Mouse (Mus musculus): ENCODE measurements around the gene Mepce. TPM values are rescaled to one million over a fixed set of nuclear protein-coding genes. Genes with fewer than 3 reads are reported as not detected.
A peak's percentile ranks its signal among the peaks of the same experiment; 100 is the strongest.

Mepce gene
- total RNA-seq, 1 experiment from 2014 or later = 42.2 TPM

DNA sequence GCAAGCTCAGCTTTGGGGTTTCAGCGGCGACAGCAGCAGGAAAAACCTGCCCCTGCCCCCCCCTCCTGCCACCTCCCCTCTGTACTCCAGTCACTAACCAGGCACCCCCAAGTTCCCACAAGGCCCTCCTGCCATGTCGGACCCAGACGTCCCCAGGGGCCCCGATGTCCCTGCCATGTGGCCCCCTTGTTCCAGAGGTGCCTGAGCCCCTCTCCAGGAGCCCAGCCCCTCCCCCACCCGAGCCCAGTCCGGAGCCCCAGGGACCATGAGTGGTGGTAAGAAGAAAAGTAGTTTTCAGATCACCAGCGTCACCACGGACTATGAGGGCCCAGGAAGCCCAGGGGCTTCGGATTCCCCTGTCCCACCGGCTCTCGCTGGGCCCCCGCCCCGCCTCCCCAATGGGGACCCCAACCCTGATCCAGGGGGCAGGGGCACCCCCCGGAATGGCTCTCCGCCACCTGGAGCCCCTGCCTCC lies 40.6 kb downstream of the Mepce start:
- ATAC-seq (ENCODE audit: extremely low read depth, insufficient number of reproducible peaks, low FRiP score, poor library complexity, severe bottlenecking) = no peak

- peak; percentile 7; the same call in 1 of the 2 replicates for ATAC-seq (ENCODE audit: extremely low read depth, insufficient number of reproducible peaks, low FRiP score, poor library complexity, severe bottlenecking)
Observed at GRCm38 (mm10) chr5:137746282-137746850, 41.1 kb downstream of the Mepce start.

DNA sequence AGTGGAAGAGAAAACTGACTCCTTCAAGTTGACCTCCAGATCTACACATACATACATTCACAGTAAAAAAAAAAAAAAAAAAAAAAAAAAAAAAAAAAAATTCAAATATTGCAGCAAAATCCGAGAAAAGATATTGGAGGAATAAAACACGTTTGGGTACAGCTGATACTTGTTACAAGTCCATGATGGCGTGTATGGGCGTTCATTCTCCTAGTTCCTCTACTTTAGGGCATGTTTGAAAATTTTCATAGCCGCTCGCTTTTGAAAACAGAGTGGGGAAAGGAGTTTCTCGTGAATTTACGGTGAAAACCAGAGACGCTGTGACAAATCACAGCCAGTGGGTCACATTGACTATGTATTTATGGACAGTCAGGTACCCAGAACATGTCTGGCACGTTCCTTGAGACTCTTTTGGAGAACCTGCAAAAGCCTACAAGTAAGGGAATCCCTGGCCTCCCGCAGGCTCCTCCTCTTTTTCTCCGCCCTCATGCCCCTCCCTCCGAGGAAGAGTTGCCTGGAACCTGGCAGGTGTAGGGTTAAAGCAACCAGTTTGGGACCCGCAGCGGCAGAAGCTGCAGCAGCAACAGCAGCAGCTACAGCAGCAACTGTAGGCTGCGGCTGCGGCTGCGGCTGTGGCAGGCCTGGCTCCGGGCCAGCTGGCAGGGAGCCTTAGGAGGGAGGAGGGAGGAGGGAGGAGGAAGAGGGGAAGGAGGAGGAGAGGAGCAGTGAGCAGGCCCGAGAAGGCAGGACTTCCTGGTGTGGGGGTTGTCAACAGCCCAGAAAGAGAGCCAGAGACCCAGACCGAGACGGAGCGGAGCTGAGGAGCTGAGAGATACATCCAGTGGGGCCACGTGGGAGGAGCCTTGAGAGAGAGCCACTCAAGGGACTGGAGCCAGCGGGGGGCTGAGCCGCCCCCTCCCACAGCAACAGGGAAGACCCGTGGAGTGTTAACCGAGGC lies 42.0 kb downstream of the Mepce start, which contains the start of gene Tsc22d4:
Gene Tsc22d4, plus strand, starts transcription at position 517 of the 958 bp plus-strand sequence.
- peak; percentile 74 for ATAC-seq (ENCODE audit: extremely low read depth, insufficient number of reproducible peaks, low FRiP score, poor library complexity, severe bottlenecking)

GRCm38 (mm10) chr5:137744197-137744596 lies 43.3 kb downstream of the Mepce start:
- ATAC-seq (ENCODE audit: extremely low read depth, insufficient number of reproducible peaks, low FRiP score, poor library complexity, severe bottlenecking) = no peak

- ATAC-seq (ENCODE audit: extremely low read depth, insufficient number of reproducible peaks, low FRiP score, poor library complexity, severe bottlenecking) = no peak
Observed at GRCm38 (mm10) chr5:137742836-137743235, 44.6 kb downstream of the Mepce start.

GRCm38 (mm10) chr5:137742048-137742447 lies 45.4 kb downstream of the Mepce start:
- ATAC-seq (ENCODE audit: extremely low read depth, insufficient number of reproducible peaks, low FRiP score, poor library complexity, severe bottlenecking) = no peak

GRCm38 (mm10) chr5:137741023-137741931 lies 46.2 kb downstream of the Mepce start, which contains the start of gene Nyap1:
TSS of gene Nyap1 (minus strand) at chr5:137741607.
- ATAC-seq (ENCODE audit: extremely low read depth, insufficient number of reproducible peaks, low FRiP score, poor library complexity, severe bottlenecking) = peak; percentile 39

DNA sequence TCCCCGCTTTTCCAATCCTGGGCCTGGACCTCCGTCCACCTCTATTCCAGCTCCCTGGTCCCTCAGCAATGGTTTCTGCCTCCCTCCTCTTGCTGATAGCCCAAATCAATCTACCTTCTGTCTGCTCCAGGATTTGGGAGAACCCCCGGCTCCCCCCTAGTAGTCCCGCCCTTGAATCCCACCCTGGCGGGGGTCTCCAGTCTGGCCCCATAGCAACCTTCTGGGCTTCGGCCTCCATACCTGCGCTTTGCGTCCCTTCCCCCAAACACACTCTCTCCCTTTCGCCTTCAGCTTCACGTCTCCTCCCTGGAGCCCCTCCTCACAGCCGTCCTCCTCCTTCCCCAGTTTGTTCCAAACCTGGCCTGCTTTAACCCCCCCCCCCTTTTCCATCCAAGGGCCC lies 46.9 kb downstream of the Mepce start:
- no peak for ATAC-seq (ENCODE audit: extremely low read depth, insufficient number of reproducible peaks, low FRiP score, poor library complexity, severe bottlenecking)

DNA sequence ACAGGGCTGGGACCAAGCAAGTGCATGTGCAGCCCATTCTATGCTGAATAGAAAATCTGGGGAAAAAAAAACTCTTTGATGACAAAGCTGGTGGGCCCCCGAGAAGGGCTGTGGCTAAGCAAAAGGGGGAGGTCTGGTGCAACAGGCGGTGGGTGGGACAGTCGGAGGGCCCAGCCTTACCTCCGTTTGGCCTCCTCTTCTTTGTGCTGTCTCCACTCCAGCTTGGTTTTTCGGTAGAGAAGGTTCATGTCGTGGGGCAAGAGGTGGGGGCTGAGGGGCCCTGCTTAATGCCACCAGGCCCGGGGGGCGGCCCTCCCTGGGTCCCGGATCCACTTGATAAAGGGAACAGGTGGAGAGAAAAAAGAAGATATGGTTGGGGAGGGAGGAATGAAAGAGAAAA lies 48.0 kb downstream of the Mepce start:
- ATAC-seq (ENCODE audit: extremely low read depth, insufficient number of reproducible peaks, low FRiP score, poor library complexity, severe bottlenecking) = no peak

- no peak for ATAC-seq (ENCODE audit: extremely low read depth, insufficient number of reproducible peaks, low FRiP score, poor library complexity, severe bottlenecking)
Observed at GRCm38 (mm10) chr5:137738516-137738915, 48.9 kb downstream of the Mepce start.

GRCm38 (mm10) chr5:137737400-137737940 lies 50.0 kb downstream of the Mepce start:
- no peak for ATAC-seq (ENCODE audit: extremely low read depth, insufficient number of reproducible peaks, low FRiP score, poor library complexity, severe bottlenecking)

- no peak for ATAC-seq (ENCODE audit: extremely low read depth, insufficient number of reproducible peaks, low FRiP score, poor library complexity, severe bottlenecking)
Observed at GRCm38 (mm10) chr5:137734289-137735061, 53.0 kb downstream of the Mepce start.

DNA sequence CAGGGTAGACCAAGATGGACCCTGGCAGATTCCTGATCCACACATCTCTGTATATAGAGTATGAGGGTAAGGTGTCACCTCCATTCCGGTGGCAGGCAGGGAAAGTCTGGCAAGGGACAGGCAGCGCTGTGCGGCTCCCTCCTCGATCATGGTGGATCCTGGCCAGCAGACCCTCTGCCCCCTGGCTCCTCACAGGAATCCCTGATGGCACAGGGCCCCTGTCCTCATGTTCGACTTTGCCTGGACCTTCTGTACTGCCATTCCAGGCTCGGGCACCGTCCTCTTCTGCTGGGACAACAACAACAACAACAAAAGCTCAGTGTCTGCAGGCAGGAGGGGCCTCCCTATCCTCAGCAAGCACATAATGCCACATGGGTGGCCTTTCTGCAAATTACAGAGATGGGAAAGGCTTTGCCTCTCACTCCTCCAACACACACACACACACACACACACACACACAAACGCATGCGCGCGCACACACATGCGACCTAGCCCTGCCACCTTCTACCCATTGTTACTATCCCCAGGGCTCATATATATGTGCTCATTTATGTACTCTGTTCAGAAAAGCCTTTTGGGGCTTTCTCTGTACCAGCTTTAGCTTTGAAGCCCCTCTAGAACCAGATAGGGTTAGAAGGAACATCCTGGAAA lies 53.7 kb downstream of the Mepce start:
- no peak for ATAC-seq (ENCODE audit: extremely low read depth, insufficient number of reproducible peaks, low FRiP score, poor library complexity, severe bottlenecking)

Other genes with a start within 250 kb of the Mepce start
- 0.37 TPM in 1 of 2 replicates, not detected in the other for gene Actl6b, start 234.1 kb downstream of the Mepce start, total RNA-seq (2017)
- 0.61 TPM in 1 of 2 replicates, not detected in the other for gene Tfr2, start 217.8 kb downstream of the Mepce start, total RNA-seq (2017)
- gene Mospd3, start 186.6 kb downstream of the Mepce start, total RNA-seq (2017) = 3.5 and 4.2 TPM in 2 replicates
- 0.25 and 0.58 TPM in 2 replicates for gene Pcolce, start 173.9 kb downstream of the Mepce start, total RNA-seq (2017)
- 0.61 and 0.70 TPM in 2 replicates for gene Fbxo24, start 158.7 kb downstream of the Mepce start, total RNA-seq (2017)
- 119 and 123 TPM in 2 replicates for gene Lrch4, start 158.5 kb downstream of the Mepce start, total RNA-seq (2017)
- 41.0 and 44.6 TPM in 2 replicates for gene Gm20605, start 158.5 kb downstream of the Mepce start, total RNA-seq (2017)
- 109 and 156 TPM in 2 replicates for gene Sap25, start 146.3 kb downstream of the Mepce start, total RNA-seq (2017)
- 0.47 and 0.61 TPM in 2 replicates for gene Irs3, start 141.9 kb downstream of the Mepce start, total RNA-seq (2017)
- 4.9 and 5.5 TPM in 2 replicates for gene Agfg2, start 102.9 kb downstream of the Mepce start, total RNA-seq (2017)
- gene Nyap1, start 46.0 kb downstream of the Mepce start, total RNA-seq (2017) = 0.12 TPM in 2 replicates
- 170 TPM in 2 replicates for gene Tsc22d4, start 41.9 kb downstream of the Mepce start, total RNA-seq (2017)
- gene Ppp1r35, start 8.8 kb downstream of the Mepce start, total RNA-seq (2017) = 9.7 and 12.8 TPM in 2 replicates
- 24.7 and 29.4 TPM in 2 replicates for gene Zcwpw1, start 143 bp upstream of the Mepce start, total RNA-seq (2017)
- 321 and 361 TPM in 2 replicates for gene Pilra, start 48.6 kb upstream of the Mepce start, total RNA-seq (2017)
- 124 and 127 TPM in 2 replicates for gene Pilrb1, start 70.5 kb upstream of the Mepce start, total RNA-seq (2017)
- gene Pilrb2, start 84.2 kb upstream of the Mepce start, total RNA-seq (2017) = 139 and 177 TPM in 2 replicates
- gene Cyp3a13, start 134.0 kb upstream of the Mepce start, total RNA-seq (2017) = not detected in 2 replicates
- not detected in 2 replicates for gene Gjc3, start 175.4 kb upstream of the Mepce start, total RNA-seq (2017)
- gene Azgp1, start 193.9 kb upstream of the Mepce start, total RNA-seq (2017) = not detected in 2 replicates
- not detected in 2 replicates for gene Smok3a, start 233.6 kb upstream of the Mepce start, total RNA-seq (2017)
- not detected in 2 replicates for gene Smok3b, start 233.8 kb upstream of the Mepce start, total RNA-seq (2017)